Mouse (Mus musculus): ENCODE results near the gene Tmem143. TPM values are rescaled to one million over a fixed set of nuclear protein-coding genes. Genes with fewer than 3 reads are reported as not detected.

The Tmem143 gene
- total and polyA plus RNA-seq, 3 experiments = 8.8 to 14.6 (median 14.2) TPM

GRCm38 (mm10) chr7:45924429-45924816 lies 27.7 kb downstream of the Tmem143 start:
- dilution Hi-C loops (cut with MboI; ENCODE audit: extremely low pct_ligation_motif_present, extremely low pct_unique_long_range_greater_than_20kb, low sequenced_read_pairs) = no loop called here
- no peak overlapping the region for H3K9ac ChIP-seq (ENCODE audit: insufficient read depth, low read depth)
- in situ Hi-C loops (cut with MboI; ENCODE audit: low pct_ligation_motif_present, low pct_unique_long_range_greater_than_20kb, low sequenced_read_pairs) = loop anchor here (10.0 kb wide), 1 partner anchor 190 kb away; no protein-coding TSS in a partner anchor
- no peaks in the 10 kb centered on the region for H3K79me2 ChIP-seq (replicated peaks; ENCODE audit: control insufficient read depth, extremely low read depth, insufficient read depth, poor library complexity, severe bottlenecking)
- H3K4me3 ChIP-seq (replicated peaks in 1 of 3; ENCODE audit: low read depth in 2 of 3, low read length in 2 of 3, poor library complexity in 1 of 3) = no peak overlapping the region
- peaks cover 29% of the 10 kb centered on the region for H3K9me3 ChIP-seq (replicated peaks; ENCODE audit: low read length)
- no peak for DNase-seq (ENCODE audit: extremely low read depth)
- TF ChIP-seq SMC3 (IDR thresholded peaks at IDR 0.05; ENCODE audit: low read depth, low read length) = no peak
- TF ChIP-seq IRF4 (IDR thresholded peaks at IDR 0.05; ENCODE audit: low read depth, low read length) = no peak
- no peak for TF ChIP-seq NELFE (IDR thresholded peaks at IDR 0.05; ENCODE audit: low read depth, low read length)
- no peak for TF ChIP-seq GABPA (IDR thresholded peaks at IDR 0.05; ENCODE audit: insufficient replicate concordance, low read depth, low read length)
- no peak for TF ChIP-seq USF2 (conservative IDR thresholded peaks at IDR 0.05; ENCODE audit: low read depth, low read length)
- TF ChIP-seq CHD2 (IDR thresholded peaks at IDR 0.05; ENCODE audit: low read length) = no peak
- TF ChIP-seq RCOR1 (conservative IDR thresholded peaks at IDR 0.05; ENCODE audit: low read depth, low read length) = no peak
- TF ChIP-seq BHLHE40 (IDR thresholded peaks at IDR 0.05; ENCODE audit: low read depth, low read length) = no peak
- no peak for TF ChIP-seq ELF1 (IDR thresholded peaks at IDR 0.05; ENCODE audit: low read depth, low read length)
- no peak for TF ChIP-seq MYC (IDR thresholded peaks at IDR 0.05; ENCODE audit: low read depth, low read length)
- no peak for TF ChIP-seq TBP (conservative IDR thresholded peaks at IDR 0.05; ENCODE audit: low read depth, low read length)
- H3K4me2 ChIP-seq (ENCODE audit: insufficient read depth, low read depth, poor library complexity, severe bottlenecking) = no peak overlapping the region
- H3K27me3 ChIP-seq (replicated peaks) = no peaks in the 10 kb centered on the region
- H3K27ac ChIP-seq (ENCODE audit: insufficient read depth, low read depth) = no peak overlapping the region
- peaks cover 0 to under 1% of the 10 kb centered on the region in 2 experiments for H3K36me3 ChIP-seq (replicated peaks in 1 of 2; ENCODE audit: control insufficient read depth in 1 of 2, insufficient read depth in 1 of 2, low read length in 1 of 2)
- H3K4me1 ChIP-seq (ENCODE audit: control insufficient read depth in 1 of 2, insufficient read depth in 2 of 2) = peaks cover 0 to 41% of the 10 kb centered on the region in 2 experiments; a peak in 3 of 4 replicates

GRCm38 (mm10) chr7:45928626-45929295 lies 32.0 kb downstream of the Tmem143 start:
- dilution Hi-C loops (cut with MboI; ENCODE audit: extremely low pct_ligation_motif_present, extremely low pct_unique_long_range_greater_than_20kb, low sequenced_read_pairs) = no loop called here
- Histone ChIP-seq H3K36me3 (replicated peaks in 1 of 2; ENCODE audit: control insufficient read depth in 1 of 2, insufficient read depth in 1 of 2, low read length in 1 of 2) (no peaks in the 10 kb centered on the region), H3K4me1 (ENCODE audit: control insufficient read depth in 1 of 2, insufficient read depth in 2 of 2) (no peaks in the 10 kb centered on the region), H3K79me2 (replicated peaks; ENCODE audit: control insufficient read depth, extremely low read depth, insufficient read depth, poor library complexity, severe bottlenecking) (no peaks in the 10 kb centered on the region), H3K27me3 (replicated peaks) (no peaks in the 10 kb centered on the region), H3K4me2 (ENCODE audit: insufficient read depth, low read depth, poor library complexity, severe bottlenecking) (no peak overlapping the region), H3K9me3 (replicated peaks; ENCODE audit: low read length) (peaks cover 41% of the 10 kb centered on the region), H3K4me3 (replicated peaks in 1 of 3; ENCODE audit: low read depth in 2 of 3, low read length in 2 of 3, poor library complexity in 1 of 3) (no peak overlapping the region), H3K9ac (ENCODE audit: insufficient read depth, low read depth) (no peak overlapping the region), H3K27ac (ENCODE audit: insufficient read depth, low read depth) (no peak overlapping the region)
- no peak for DNase-seq (ENCODE audit: extremely low read depth)
- TF ChIP-seq MAX (IDR thresholded peaks at IDR 0.05; ENCODE audit: low read length) = no peak
- TF ChIP-seq CTCF (conservative IDR thresholded peaks at IDR 0.05 in 1 of 2, IDR thresholded peaks at IDR 0.05 in 1 of 2; ENCODE audit: low read depth in 2 of 2, low read length in 2 of 2) = no peak
- TF ChIP-seq ZKSCAN1 (IDR thresholded peaks at IDR 0.05; ENCODE audit: borderline replicate concordance, low read depth, low read length) = no peak
- TF ChIP-seq ZNF384 (IDR thresholded peaks at IDR 0.05; ENCODE audit: low read depth, low read length) = no peak
- TF ChIP-seq BHLHE40 (IDR thresholded peaks at IDR 0.05; ENCODE audit: low read depth, low read length) = no peak
- TF ChIP-seq JUN (IDR thresholded peaks at IDR 0.05; ENCODE audit: insufficient read depth, low read depth, low read length) = no peak
- no peak for TF ChIP-seq MYC (IDR thresholded peaks at IDR 0.05; ENCODE audit: low read depth, low read length)
- no peak for TF ChIP-seq PAX5 (IDR thresholded peaks at IDR 0.05; ENCODE audit: low read length)
- TF ChIP-seq MXI1 (IDR thresholded peaks at IDR 0.05; ENCODE audit: low read depth, low read length) = no peak
- TF ChIP-seq SMC3 (IDR thresholded peaks at IDR 0.05; ENCODE audit: low read depth, low read length) = no peak
- no peak for TF ChIP-seq RAD21 (IDR thresholded peaks at IDR 0.05; ENCODE audit: low read depth, low read length)
- no peak for TF ChIP-seq ZMIZ1 (IDR thresholded peaks at IDR 0.05; ENCODE audit: low read depth, low read length)
- no peak for TF ChIP-seq ELF1 (IDR thresholded peaks at IDR 0.05; ENCODE audit: low read depth, low read length)
- in situ Hi-C loops (cut with MboI; ENCODE audit: low pct_ligation_motif_present, low pct_unique_long_range_greater_than_20kb, low sequenced_read_pairs) = loop anchor here (10.0 kb wide), 1 partner anchor 194 kb away; no protein-coding TSS in a partner anchor

All from CH12.LX (cell line).